Mouse (Mus musculus) limb, embryonic 12.5 days (tissue): ENCODE measurements around the gene Ptprk. TPM values are rescaled to one million over a fixed set of nuclear protein-coding genes. Genes with fewer than 3 reads are reported as not detected.

Experiments
- ATAC-seq: fragments of 200-750 bp; cut with Nextera tagmentation; 2 replicates; pipeline ENCODE4 v1.8.0; 2017; ENCODE audit warnings: low read depth, moderate TSS enrichment; ENCODE audit not compliant: insufficient number of reproducible peaks, insufficient read depth, low FRiP score, low TSS enrichment
- H3K27ac ChIP-seq: fragments of 300-500 bp; sonication (generic); 2 replicates; pipeline ENCODE4 v1.5.1; 2016; ENCODE audit warnings: mild to moderate bottlenecking, moderate library complexity
- H3K27me3 ChIP-seq: fragments of 300-500 bp; sonication (generic); 2 replicates; pipeline ENCODE4 v1.6.1; 2016; ENCODE audit warnings: mild to moderate bottlenecking, moderate library complexity
- H3K36me3 ChIP-seq: fragments of 300-500 bp; sonication (generic); 2 replicates; pipeline ENCODE4 v1.6.1; 2016; ENCODE audit warnings: mild to moderate bottlenecking, moderate library complexity
- H3K4me1 ChIP-seq: fragments of 300-500 bp; sonication (generic); replicated peaks from 2 replicates; pipeline ENCODE4 v1.6.1; 2016
- H3K4me2 ChIP-seq: fragments of 300-500 bp; sonication (generic); 2 replicates; pipeline ENCODE4 v1.6.1; 2016; ENCODE audit warnings: mild to moderate bottlenecking, moderate library complexity
- H3K4me3 ChIP-seq: fragments of 300-500 bp; sonication (generic); replicated peaks from 2 replicates; pipeline ENCODE4 v1.5.1; 2016; ENCODE audit warnings: mild to moderate bottlenecking
- H3K9ac ChIP-seq: fragments of 300-500 bp; sonication (generic); replicated peaks from 2 replicates; pipeline ENCODE4 v1.6.1; 2016; ENCODE audit warnings: mild to moderate bottlenecking, moderate library complexity
- H3K9me3 ChIP-seq: fragments of 300-500 bp; sonication (generic); 2 replicates; pipeline ENCODE4 v1.6.1; 2016; ENCODE audit warnings: mild to moderate bottlenecking, moderate library complexity
- WGBS: fragments of 180-500 bp; shearing (Covaris S2); methylation state at CpG from one replicate; pipeline ENCODE4 v1.1.7; 2016; 5-methylcytosine and 5-hydroxymethylcytosine counted together
- polyA plus RNA-seq: library from polyadenylated mRNA; unstranded; fragments of >200 nt; fragmentation: Nextera tagmentation; extraction: Ambion mirVana; gene quantifications from 2 replicates; pipeline ENCODE4 v1.2.1, GENCODE M21; 2016

Ptprk gene
- polyA plus RNA-seq = 43.9 and 44.8 TPM in 2 replicates

- peak within 1 kb of the TSS; percentile 84 for H3K9ac ChIP-seq
- H3K27ac ChIP-seq = peak within 1 kb of the TSS; percentile 97
- no peaks in the 10 kb centered on the region for H3K27me3 ChIP-seq
- H3K9me3 ChIP-seq = no peaks in the 10 kb centered on the region
- peak within 1 kb of the TSS; percentile 83 for H3K4me2 ChIP-seq
- H3K36me3 ChIP-seq = no peaks in the 10 kb centered on the region
- H3K4me1 ChIP-seq = peaks cover 16% of the 10 kb centered on the region; the same call in 1 of the 2 replicates
- H3K4me3 ChIP-seq = peak within 1 kb of the TSS; percentile 74
- under 1% methylated on average over 76 of the region's 77 CpGs for WGBS
- peak; percentile 98 for ATAC-seq
Observed at GRCm38 (mm10) chr10:28074653-28075451, at the start of gene Ptprk. TSS of gene Ptprk (plus strand) at chr10:28074820.

- H3K4me1 ChIP-seq = no peaks in the 10 kb centered on the region
- H3K4me2 ChIP-seq = no peak overlapping the region
- H3K27ac ChIP-seq = no peak overlapping the region
- H3K9me3 ChIP-seq = no peaks in the 10 kb centered on the region
- H3K9ac ChIP-seq = no peak overlapping the region
- H3K4me3 ChIP-seq = no peak overlapping the region
- ATAC-seq = no peak
- WGBS = 83% methylated on average over 2 of the region's 2 CpGs
- H3K27me3 ChIP-seq = no peaks in the 10 kb centered on the region
- no peaks in the 10 kb centered on the region for H3K36me3 ChIP-seq
Observed at GRCm38 (mm10) chr10:28027791-28028190, 46.8 kb upstream of the Ptprk start.

GRCm38 (mm10) chr10:28036456-28036855 lies 38.2 kb upstream of the Ptprk start:
- no peak for ATAC-seq
- 95% methylated on average over 1 of the region's 1 CpGs for WGBS
- no peaks in the 10 kb centered on the region for H3K36me3 ChIP-seq

GRCm38 (mm10) chr10:28054764-28055163 lies 19.9 kb upstream of the Ptprk start:
- no peak for ATAC-seq
- H3K9me3 ChIP-seq = no peaks in the 10 kb centered on the region
- no peak overlapping the region for H3K4me2 ChIP-seq
- no peak overlapping the region for H3K9ac ChIP-seq
- no peaks in the 10 kb centered on the region for H3K4me1 ChIP-seq
- H3K4me3 ChIP-seq = no peak overlapping the region
- whole genome bisulfite sequencing = 37% methylated on average over 4 of the region's 4 CpGs
- no peaks in the 10 kb centered on the region for H3K36me3 ChIP-seq
- no peaks in the 10 kb centered on the region for H3K27me3 ChIP-seq
- H3K27ac ChIP-seq = no peak overlapping the region

More at GRCm38 (mm10) chr10:28036456-28036855, 38.2 kb upstream of the Ptprk start:
- H3K9me3 ChIP-seq = no peaks in the 10 kb centered on the region
- no peaks in the 10 kb centered on the region for H3K27me3 ChIP-seq
- H3K27ac ChIP-seq = no peak overlapping the region
- H3K4me3 ChIP-seq = no peak overlapping the region
- no peak overlapping the region for H3K4me2 ChIP-seq
- H3K9ac ChIP-seq = no peak overlapping the region
- H3K4me1 ChIP-seq = no peaks in the 10 kb centered on the region

GRCm38 (mm10) chr10:28059222-28059621 lies 15.4 kb upstream of the Ptprk start:
- H3K4me2 ChIP-seq = no peak overlapping the region
- no peak overlapping the region for H3K4me3 ChIP-seq
- H3K27me3 ChIP-seq = no peaks in the 10 kb centered on the region
- no peak for ATAC-seq
- no peak overlapping the region for H3K27ac ChIP-seq
- 84% methylated on average over 1 of the region's 1 CpGs for WGBS
- H3K36me3 ChIP-seq = no peaks in the 10 kb centered on the region
- no peaks in the 10 kb centered on the region for H3K4me1 ChIP-seq
- H3K9ac ChIP-seq = no peak overlapping the region
- no peaks in the 10 kb centered on the region for H3K9me3 ChIP-seq

- peaks cover 17% of the 10 kb centered on the region for H3K4me1 ChIP-seq
- H3K27ac ChIP-seq = no peak overlapping the region
- H3K27me3 ChIP-seq = no peaks in the 10 kb centered on the region
- H3K4me2 ChIP-seq = no peak overlapping the region
- WGBS = 78% methylated on average over 5 of the region's 5 CpGs
- H3K36me3 ChIP-seq = no peaks in the 10 kb centered on the region
- H3K4me3 ChIP-seq = no peak overlapping the region
- H3K9ac ChIP-seq = no peak overlapping the region
- no peaks in the 10 kb centered on the region for H3K9me3 ChIP-seq
- no peak for ATAC-seq
Observed at GRCm38 (mm10) chr10:28067997-28068396, 6.6 kb upstream of the Ptprk start.

GRCm38 (mm10) chr10:28073991-28074652 lies 498 bp upstream of the Ptprk start:
- Histone ChIP-seq H3K4me2 (peak overlapping the region; percentile 83), H3K27me3 (no peaks in the 10 kb centered on the region), H3K27ac (peak overlapping the region; percentile 97), H3K36me3 (no peaks in the 10 kb centered on the region), H3K9me3 (no peaks in the 10 kb centered on the region), H3K4me3 (peak overlapping the region; percentile 74), H3K9ac (peak overlapping the region; percentile 84), H3K4me1 (peaks cover 18% of the 10 kb centered on the region)
- WGBS = under 1% methylated on average over 26 of the region's 26 CpGs
- ATAC-seq = no peak

- peak overlapping the region; percentile 97 for H3K27ac ChIP-seq
- peak; percentile 27; the same call in 1 of the 2 replicates for ATAC-seq
Observed at GRCm38 (mm10) chr10:28075491-28076035, 943 bp downstream of the Ptprk start.

GRCm38 (mm10) chr10:28076036-28076855 lies 1.6 kb downstream of the Ptprk start:
- no peak for ATAC-seq
- Histone ChIP-seq H3K9ac (peak overlapping the region; percentile 84), H3K9me3 (no peaks in the 10 kb centered on the region), H3K4me1 (peaks cover 16% of the 10 kb centered on the region; the same call in 1 of the 2 replicates), H3K27me3 (no peaks in the 10 kb centered on the region), H3K4me3 (peak overlapping the region; percentile 74), H3K4me2 (peak overlapping the region; percentile 83), H3K27ac (peak overlapping the region; percentile 97), H3K36me3 (no peaks in the 10 kb centered on the region)
- 4% methylated on average over 30 of the region's 30 CpGs for WGBS

More at GRCm38 (mm10) chr10:28075491-28076035, 943 bp downstream of the Ptprk start:
- H3K9ac ChIP-seq = peak overlapping the region; percentile 84
- no peaks in the 10 kb centered on the region for H3K9me3 ChIP-seq
- peak overlapping the region; percentile 83 for H3K4me2 ChIP-seq
- H3K36me3 ChIP-seq = no peaks in the 10 kb centered on the region
- WGBS = under 1% methylated on average over 22 of the region's 22 CpGs
- peaks cover 16% of the 10 kb centered on the region; the same call in 1 of the 2 replicates for H3K4me1 ChIP-seq
- H3K4me3 ChIP-seq = peak overlapping the region; percentile 74
- no peaks in the 10 kb centered on the region for H3K27me3 ChIP-seq

- Histone ChIP-seq H3K27me3 (no peaks in the 10 kb centered on the region), H3K27ac (no peak overlapping the region), H3K9me3 (no peaks in the 10 kb centered on the region), H3K9ac (no peak overlapping the region), H3K4me2 (no peak overlapping the region), H3K4me1 (peaks cover 16% of the 10 kb centered on the region; the same call in 1 of the 2 replicates), H3K36me3 (no peaks in the 10 kb centered on the region), H3K4me3 (no peak overlapping the region)
- WGBS = 90% methylated on average over 1 of the region's 1 CpGs
- no peak for ATAC-seq
Observed at GRCm38 (mm10) chr10:28078270-28078669, 3.6 kb downstream of the Ptprk start.
